In the genomic region with DNA sequence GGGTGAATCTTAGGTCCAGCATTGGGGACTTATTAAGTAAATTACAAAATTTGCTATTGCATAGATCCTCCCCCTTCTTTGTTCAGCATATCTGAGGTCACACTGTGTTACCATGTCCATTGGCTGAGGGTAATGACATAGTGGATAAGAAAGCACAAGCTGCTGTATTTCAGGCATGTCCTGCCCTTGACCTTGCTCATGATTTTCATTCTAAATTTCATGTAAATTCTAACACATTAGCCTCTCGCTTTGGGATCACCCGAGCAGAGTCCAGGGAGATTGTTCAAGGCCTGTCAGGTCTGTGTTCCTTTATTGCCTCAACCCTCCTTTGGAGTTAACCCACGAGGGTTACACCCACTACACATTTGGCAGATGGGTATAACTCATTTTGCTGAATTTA, we compare ENCODE assay signal across 17 mouse cellular contexts.
"Had no signal": no experiment of that assay in that cellular context is flagged by ENCODE, and none has a peak within 500 bp of the region (broad histone marks: within the 10 kb centered on the region; RNA-seq: fewer than 3 reads in every experiment).

No protein-coding gene starts in this region.

- ATAC-seq: liver, embryonic 12.5 days; liver, postnatal 0 days; lung, postnatal 0 days; midbrain, embryonic 13.5 days; midbrain, embryonic 15.5 days; midbrain, embryonic 16.5 days had no signal

- DNase-seq: left cerebral cortex, postnatal 4 days; liver; liver, embryonic 13.5 days; liver, postnatal 0 days; lung, adult 18-20 months; lung, adult 2 months; lung, embryonic 14.5 days; lung, postnatal 10 days; lung, postnatal 14 days; lung, postnatal 36 days; lung, postnatal 4 days; midbrain, embryonic 14.5 days had no signal
